Mouse (Mus musculus) adrenal gland, postnatal 4 days (tissue): ENCODE data around the gene Krt222. TPM values are rescaled to one million over a fixed set of nuclear protein-coding genes. Genes with fewer than 3 reads are reported as not detected.

Experiments used
- total RNA-seq, 2 experiments: library from RNA; stranded (reverse); gene quantifications; 2 replicates each; pipeline ENCODE4 v1.2.3; 2021

Krt222 gene
- total RNA-seq, 2 experiments from 2014 or later, result 1.2 to 1.9 TPM

Other genes starting within 250 kb of the Krt222 start
- 100 to 1,000 TPM in 1 of 2 experiments, 10 to 100 TPM in 1; 97.3 to 114 TPM for gene Top2a, start 219.9 kb downstream of the Krt222 start, total RNA-seq
- 100 to 1,000 TPM; 223 to 254 TPM for gene Igfbp4, start 202.8 kb downstream of the Krt222 start, total RNA-seq
- gene Tns4, start 154.8 kb downstream of the Krt222 start, total RNA-seq, result under 1 TPM; 0.31 to 0.51 TPM
- gene Ccr7, start 89.0 kb downstream of the Krt222 start, total RNA-seq, result under 1 TPM; 0.34 to 0.51 TPM
- 100 to 1,000 TPM in 1 of 2 experiments, 10 to 100 TPM in 1; 99.6 to 106 TPM for gene Smarce1, start 13.1 kb downstream of the Krt222 start, total RNA-seq
- not detected for gene Krt24, start 41.2 kb upstream of the Krt222 start, total RNA-seq
- not detected for gene Krt25, start 78.9 kb upstream of the Krt222 start, total RNA-seq
- not detected for gene Krt26, start 93.9 kb upstream of the Krt222 start, total RNA-seq
- gene Krt27, start 107.0 kb upstream of the Krt222 start, total RNA-seq, result not detected
- gene Krt28, start 130.8 kb upstream of the Krt222 start, total RNA-seq, result under 1 TPM in 1 of 2 experiments, not detected in 1; 0.25 TPM
- gene Krt10, start 145.3 kb upstream of the Krt222 start, total RNA-seq, result 1 to 10 TPM; 4.9 to 9.9 TPM
- not detected for gene Krt12, start 178.2 kb upstream of the Krt222 start, total RNA-seq
- 1 to 10 TPM; 2.4 to 2.7 TPM for gene Krt20, start 194.1 kb upstream of the Krt222 start, total RNA-seq
- 1 to 10 TPM in 1 of 2 experiments, under 1 TPM in 1; 0.62 to 3.1 TPM for gene Krt23, start 249.1 kb upstream of the Krt222 start, total RNA-seq